Mouse (Mus musculus) myocyte (in vitro differentiated cells): ENCODE measurements at regions not wholly inside any gene's neighbourhood (a gene's known extent, or its start where the extent isn't known, plus 50 kb on each side); places are given as distances from the start of the nearest gene placed in this dataset.

Source experiments
- CEBPB ChIP-seq: IDR thresholded peaks from 2 replicates; pipeline ENCODE4 v1.6.1; 2011; ENCODE audit warnings: mild to moderate bottlenecking, moderate library complexity; ENCODE audit not compliant: poor library complexity, insufficient read depth, severe bottlenecking
- E2F4 ChIP-seq: IDR thresholded peaks from one replicate; pipeline ENCODE4 v1.6.1; 2011; ENCODE audit warnings: mild to moderate bottlenecking, control low read depth, moderate library complexity; ENCODE audit not compliant: insufficient read depth
- MAX ChIP-seq: IDR thresholded peaks from one replicate; pipeline ENCODE4 v1.6.1; 2011; ENCODE audit warnings: low read depth, mild to moderate bottlenecking, control low read depth
- MYOD1 ChIP-seq, 3 experiments: IDR thresholded peaks; one replicate each; pipeline ENCODE4 v1.6.1; 2011; ENCODE audit warnings: control low read depth in 2 of 3, low read depth in 2 of 3, mild to moderate bottlenecking in 2 of 3, moderate library complexity in 1 of 3; ENCODE audit not compliant: insufficient read length in 2 of 3, control insufficient read depth in 1 of 3
- POLR2A ChIP-seq: IDR thresholded peaks from one replicate; pipeline ENCODE4 v1.6.1; 2011; ENCODE audit warnings: low read depth, mild to moderate bottlenecking, control low read depth, moderate library complexity; ENCODE audit not compliant: insufficient read length
- POLR2AphosphoS2 ChIP-seq: IDR thresholded peaks from one replicate; pipeline ENCODE4 v1.6.1; 2011; ENCODE audit warnings: low read depth, control low read depth; ENCODE audit not compliant: insufficient read length
- SRF ChIP-seq: IDR thresholded peaks from one replicate; pipeline ENCODE4 v1.6.1; 2011; ENCODE audit warnings: low read depth; ENCODE audit not compliant: control insufficient read depth, insufficient read length
- TCF12 ChIP-seq: IDR thresholded peaks from one replicate; pipeline ENCODE4 v1.6.1; 2011; ENCODE audit warnings: mild to moderate bottlenecking, control low read depth; ENCODE audit not compliant: poor library complexity, insufficient read depth, severe bottlenecking
- USF1 ChIP-seq: IDR thresholded peaks from one replicate; pipeline ENCODE4 v1.6.1; 2011; ENCODE audit warnings: low read depth, mild to moderate bottlenecking, control low read depth, moderate library complexity

DNA sequence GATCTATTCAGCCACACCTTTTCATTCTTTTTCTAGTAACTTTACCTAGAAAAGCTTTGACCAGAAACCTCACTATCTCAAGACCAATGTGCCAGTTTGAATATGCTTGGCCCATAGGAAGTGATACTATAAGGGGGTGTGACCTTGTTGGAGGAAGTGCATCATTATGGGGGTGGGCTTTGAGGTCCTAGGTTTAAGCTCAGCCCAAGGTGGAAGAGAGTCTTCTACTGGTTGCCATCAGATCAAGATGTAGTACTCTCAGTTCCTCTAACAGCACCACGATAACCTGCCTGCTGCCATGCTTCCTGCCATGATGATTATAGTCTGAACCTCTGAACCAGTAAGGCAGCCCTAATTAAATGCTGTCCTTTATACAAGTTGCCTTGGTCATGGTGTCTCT lies 105.0 kb upstream of the Cited2 start:
- TF ChIP-seq POLR2A, result no peak
- TF ChIP-seq USF1, result no peak
- TF ChIP-seq CEBPB, result no peak
- TF ChIP-seq TCF12, result no peak
- TF ChIP-seq MYOD1 (IDR thresholded peaks at IDR 0.05; ENCODE audit: control insufficient read depth in 1 of 3, insufficient read length in 2 of 3, low read depth in 2 of 3), result no peak
- TF ChIP-seq MAX, result no peak
- TF ChIP-seq SRF, result no peak
- no peak for TF ChIP-seq E2F4
- TF ChIP-seq POLR2AphosphoS2, result no peak
